Mouse (Mus musculus): Measurements from ENCODE around the gene Tubb2a.
"Not testable (repeated sequence)": the region's sequence is repeated elsewhere in the genome, so short reads cannot be mapped to it uniquely, and the experiment has no call there.

Tubb2a gene

DNA sequence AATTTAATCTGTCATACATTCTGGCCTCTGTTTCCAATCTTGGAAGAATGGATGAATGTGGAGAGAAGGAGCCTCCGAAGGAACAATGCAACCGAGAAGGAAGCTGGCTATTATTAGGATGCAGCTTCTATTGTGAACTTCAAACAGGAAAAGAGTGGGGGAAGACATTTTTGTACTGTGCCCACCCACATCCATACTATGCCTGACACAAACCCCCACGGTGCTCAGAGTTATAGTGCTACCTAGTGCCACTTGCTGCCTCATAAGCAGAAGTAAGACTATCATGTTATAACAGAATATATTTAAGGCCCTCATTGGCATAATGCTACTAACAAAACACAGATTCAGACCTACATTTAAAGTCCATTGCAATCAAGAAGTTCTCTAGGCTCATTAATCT is 11.6 kb upstream of the Tubb2a start:
- DNase-seq (ENCODE audit: low spot score): no peak

DNA sequence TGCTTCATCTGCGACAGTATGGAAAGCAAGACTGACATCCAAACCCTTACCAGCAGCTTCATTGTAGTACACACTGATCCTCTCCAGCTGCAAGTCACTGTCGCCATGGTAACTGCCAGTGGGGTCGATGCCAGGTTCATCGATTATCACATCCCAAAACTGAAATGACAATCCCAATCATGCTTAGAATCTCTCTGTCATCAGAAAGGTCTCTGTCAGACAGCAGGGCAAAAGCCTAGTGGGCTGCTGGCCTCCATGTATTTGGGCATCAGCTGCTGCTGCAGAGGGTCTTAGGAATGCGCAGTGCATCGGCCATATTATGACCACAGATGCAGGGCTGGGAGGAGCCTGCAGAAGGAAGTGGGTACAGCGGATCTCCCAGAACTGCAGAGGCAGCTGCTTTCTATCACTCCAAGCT is 11.1 kb upstream of the Tubb2a start:
- no peak for DNase-seq (ENCODE audit: low spot score)

DNA sequence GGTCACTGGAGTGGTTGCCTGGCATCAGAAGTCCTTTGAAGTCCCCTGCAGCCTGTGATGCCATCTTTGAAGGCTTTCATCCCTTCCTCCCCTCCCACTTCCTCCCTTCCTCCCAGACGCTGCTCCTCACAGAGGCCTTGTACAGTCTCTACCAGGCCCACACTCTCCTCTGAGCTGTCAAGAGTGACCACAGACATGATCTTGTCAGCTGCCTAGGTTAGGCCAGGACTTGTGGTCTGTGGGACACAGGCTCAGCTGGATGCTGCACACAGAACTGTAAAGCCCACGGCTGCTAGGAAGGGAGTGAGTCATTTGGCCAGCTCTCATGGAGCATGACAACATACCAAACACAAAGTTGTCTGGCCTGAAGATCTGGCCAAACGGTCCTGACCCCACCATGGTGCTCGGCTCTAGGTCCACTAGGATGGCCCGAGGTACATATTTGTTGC is 10.4 kb upstream of the Tubb2a start:
- DNase-seq (ENCODE audit: low spot score): not testable (repeated sequence)

DNA sequence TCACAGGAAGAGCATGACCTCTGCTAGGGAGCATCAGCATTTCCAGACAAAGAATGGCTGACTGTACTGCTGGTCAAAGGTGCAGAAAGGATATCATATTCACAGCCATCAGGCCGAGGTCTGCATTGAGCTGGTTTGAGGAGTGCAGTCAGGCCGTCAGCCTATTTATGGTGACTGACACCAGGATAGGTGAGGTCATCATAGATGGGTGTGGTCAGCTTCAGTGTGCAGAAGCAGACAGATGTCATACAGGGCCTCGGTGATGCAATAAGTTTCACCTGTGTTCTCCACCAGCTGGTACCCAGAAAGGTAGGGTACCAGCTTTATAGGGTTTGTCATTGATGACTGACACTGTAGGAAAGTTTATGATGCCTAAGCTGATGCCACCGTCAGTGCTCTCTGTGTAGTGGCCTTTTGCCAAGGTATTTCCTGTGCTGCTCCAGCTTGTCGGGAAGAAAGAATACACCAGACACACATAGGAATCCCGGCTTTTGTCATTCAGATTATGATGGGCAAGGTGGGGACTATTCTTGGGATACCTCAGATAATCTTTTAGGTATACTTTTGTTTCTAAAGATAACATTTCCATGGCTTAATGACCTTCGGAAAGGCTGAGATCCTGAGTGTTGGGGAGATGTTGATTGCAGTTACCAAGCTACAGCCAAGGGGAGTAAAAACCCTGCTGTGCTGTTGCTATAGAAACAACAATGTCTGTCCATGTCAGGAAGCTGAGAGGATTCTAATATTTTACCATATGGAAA is 9.4 kb upstream of the Tubb2a start:
- DNase-seq (ENCODE audit: low spot score): no peak

DNA sequence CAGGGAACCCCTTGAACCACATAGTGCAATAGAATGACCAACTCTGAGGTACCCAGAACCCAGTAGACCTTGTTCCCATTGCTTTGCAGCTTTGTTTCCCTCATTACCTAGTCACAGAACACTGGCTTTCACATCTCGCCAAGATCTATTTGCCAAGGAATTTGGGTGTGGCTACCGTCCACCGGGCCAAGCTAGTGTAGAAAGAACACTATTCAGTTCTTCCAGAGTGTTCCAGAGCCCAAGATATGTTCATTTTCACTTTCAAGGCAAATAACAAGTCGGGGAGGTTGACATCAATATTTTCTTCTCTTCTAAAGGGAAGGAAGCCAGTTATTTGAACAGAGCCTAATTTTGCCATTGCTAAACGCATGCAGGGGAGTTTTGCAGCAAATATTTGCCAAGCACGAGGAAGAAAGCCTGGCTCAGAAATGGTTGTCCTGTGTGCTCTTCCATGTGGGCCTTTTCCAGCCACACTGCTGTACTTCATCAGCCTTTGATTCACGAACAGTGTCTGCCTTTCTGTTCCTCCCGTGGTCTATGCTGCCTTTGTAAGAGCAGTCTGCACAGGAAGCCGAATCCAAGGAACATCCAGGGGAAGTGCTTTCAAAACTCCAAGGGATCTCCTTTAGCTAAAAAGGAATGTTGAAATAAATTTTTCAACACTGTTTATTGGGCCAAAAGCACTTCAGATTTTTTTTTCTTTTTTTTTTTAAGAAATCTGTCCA is 6.4 kb upstream of the Tubb2a start:
- no peak for DNase-seq (ENCODE audit: low spot score)

DNA sequence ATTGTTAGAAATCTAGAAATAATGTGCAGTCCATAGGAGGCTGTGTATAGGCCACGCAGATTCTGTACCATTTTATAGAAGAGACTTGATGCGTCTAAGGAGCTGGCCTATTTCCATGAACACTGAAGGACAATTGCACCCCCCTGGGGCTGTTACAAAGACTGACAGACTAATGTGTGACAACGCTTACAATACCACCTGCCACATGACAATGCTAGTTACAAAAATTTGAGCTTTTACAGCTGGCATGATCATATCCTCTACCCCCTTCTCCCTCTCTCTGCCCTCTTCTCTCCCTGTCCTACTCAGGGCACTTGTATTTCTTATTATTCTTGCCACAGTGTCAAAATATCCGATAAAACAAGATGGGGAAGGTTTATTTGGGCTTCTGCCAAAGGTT is 4.1 kb upstream of the Tubb2a start:
- no peak for DNase-seq (ENCODE audit: low spot score)

DNA sequence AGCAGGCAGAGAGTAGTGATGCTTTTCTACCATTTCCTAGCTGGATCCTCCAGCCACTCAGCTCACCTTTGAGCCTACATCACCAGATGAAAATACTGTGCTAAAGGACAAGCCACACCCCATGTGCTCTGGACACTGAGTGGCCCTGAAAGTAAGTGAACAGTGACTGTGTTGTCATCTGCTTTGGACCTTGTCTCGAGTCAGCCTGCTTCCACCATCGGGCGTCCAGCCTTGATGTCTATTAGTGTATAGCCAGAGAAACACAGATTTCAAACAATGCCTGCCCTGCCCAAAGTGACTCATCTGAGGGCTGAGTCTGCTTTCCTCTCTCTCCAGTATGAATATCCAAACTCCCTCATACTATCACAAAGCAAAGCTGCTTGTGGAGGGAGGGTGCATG is 2.0 kb upstream of the Tubb2a start:
- DNase-seq (ENCODE audit: low spot score): no peak

DNA sequence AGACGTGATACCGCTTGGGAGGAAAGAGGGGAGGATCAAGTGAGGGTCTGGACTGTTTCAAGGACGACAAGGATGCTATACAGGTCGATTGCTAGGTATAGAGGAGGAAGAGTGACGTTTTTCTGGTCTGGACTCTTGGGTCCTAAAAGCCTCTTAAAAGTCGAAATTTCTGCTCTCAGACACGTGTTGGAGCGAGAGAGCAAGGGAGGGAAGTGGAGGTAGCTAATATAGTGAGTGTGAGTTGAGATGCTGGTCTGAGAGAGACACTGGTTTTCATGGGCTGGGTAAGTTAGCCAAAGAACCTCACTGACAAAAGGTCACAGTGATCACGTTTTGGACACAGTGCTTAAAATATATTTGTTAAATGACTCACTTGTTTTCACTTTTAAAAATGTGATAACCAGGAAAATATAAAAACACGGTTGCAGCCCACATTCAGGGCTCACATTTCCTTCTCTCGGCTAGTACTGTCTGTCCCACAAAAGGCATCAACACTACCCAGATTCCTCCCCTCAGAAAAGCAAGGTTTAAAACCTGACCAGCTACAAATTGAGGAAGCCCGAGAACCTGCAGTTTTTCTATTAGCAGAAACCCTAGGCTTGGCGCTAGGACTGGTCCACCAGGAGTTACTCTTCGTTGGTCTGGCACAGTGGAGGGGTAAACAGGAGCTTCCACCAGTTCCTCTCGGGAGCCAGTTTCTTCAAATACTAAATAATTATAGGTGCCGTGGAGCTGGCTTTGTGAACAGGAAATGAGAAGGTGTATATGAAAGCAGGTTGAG is 883 bp upstream of the Tubb2a start:
- DNase-seq (ENCODE audit: low spot score): no peak

DNA sequence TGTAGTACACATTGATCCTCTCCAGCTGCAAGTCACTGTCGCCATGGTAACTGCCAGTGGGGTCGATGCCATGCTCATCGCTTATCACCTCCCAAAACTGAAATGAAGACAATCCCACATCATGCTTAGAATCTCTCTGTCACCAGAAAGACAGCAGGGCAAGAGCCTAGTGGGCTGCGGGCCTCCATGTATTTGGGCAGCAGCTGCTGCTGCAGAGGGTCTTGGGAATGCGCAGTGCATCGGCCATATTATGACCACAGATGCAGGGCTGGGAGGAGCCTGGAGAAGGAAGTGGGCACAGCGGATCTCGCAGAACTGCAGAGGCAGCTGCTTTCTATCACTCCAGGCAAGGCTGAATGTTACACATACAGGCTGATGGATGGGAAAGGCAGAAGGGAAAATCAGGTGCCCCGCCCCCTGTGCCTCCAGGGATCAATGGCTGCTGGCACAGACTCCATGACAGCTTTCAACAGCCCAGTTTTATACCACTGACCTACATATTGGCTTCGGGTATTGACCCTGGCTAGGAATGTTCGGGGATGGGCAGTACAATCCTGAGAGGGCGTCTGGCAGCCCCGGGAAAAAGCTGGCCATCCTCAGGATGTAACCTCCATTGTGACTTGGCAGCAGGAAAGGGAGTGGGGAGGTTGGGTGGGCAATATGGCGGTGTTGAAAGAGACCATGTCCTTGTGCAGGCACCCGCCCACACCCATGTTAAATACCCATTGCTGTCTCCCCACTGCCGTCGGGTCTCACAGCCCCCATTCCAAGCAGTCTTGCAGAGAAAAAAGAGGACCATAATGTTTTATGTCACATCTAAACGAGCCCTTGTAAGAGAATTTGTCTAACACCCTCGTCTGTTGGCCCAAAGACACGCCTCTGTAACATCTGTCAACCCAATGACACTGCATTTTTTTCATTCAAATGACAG is 981 bp downstream of the Tubb2a start:
- no peak for DNase-seq (ENCODE audit: low spot score)

DNA sequence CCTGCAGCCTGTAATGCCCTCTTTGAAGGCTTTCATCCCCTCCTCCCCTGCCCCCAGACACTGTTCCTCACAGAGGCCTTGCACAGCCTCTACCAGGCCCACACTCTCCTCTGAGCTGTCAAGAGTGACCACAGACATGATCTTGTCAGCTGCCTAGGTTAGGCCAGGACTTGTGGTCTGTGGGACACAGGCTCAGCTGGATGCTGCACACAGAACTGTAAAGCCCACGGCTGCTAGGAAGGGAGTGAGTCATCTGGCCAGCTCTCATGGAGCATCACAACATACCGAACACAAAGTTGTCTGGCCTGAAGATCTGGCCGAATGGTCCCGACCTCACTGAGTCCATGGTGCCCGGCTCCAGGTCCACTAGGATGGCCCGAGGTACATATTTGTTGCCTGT is 1.9 kb downstream of the Tubb2a start:
- not testable (repeated sequence) for DNase-seq (ENCODE audit: low spot score)

DNA sequence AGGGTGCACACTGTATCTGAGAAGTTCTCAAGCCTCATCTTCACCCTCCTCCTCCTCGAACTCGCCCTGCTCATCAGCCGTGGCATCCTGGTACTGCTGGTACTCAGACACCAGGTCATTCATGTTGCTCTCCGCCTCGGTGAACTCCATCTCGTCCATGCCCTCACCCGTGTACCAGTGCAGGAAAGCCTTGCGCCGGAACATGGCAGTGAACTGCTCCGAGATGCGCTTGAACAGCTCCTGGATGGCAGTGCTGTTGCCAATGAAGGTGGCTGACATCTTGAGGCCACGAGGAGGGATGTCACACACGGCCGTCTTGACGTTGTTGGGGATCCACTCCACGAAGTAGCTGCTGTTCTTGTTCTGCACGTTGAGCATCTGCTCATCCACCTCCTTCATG is 3.4 kb downstream of the Tubb2a start:
- DNase-seq (ENCODE audit: low spot score): not testable (repeated sequence)

DNA sequence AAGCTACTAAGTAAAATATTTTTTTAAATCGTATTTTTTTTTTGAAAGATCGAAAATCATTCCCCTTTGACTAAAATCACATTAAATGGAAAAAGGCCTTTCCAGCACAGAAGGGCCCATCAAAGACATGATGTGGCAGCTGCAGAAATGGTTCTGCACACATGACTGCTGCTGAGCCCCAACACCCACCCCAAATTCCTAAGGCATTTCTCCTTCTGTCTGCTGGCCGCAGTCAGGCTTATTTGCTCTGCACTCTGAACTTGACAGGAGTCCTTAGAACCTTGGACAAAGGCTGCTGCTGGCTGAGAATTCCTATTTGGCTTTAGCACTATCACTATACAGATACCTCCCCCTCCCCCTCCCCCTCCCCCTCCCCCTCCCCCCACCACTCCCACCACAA is 5.0 kb downstream of the Tubb2a start:
- no peak for DNase-seq (ENCODE audit: low spot score)

DNA sequence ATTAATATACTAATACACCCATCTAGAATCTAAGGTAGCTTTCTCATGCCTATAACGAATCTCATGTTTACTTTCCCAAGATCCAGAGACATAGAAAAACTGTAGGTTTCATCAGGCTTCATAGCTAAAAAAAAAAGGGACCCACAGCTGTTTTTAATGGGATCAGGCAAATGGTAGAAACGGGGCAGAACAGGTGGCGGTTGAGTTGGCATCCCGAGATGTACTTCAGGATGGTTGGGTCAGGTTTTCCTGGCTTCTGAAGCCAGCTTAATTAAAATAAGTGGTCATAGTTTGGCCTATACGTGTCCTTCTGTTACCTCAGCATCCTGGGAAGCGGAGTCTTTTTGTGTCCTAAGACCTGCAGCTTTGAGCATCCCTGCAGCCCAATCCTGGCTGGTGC is 6.0 kb downstream of the Tubb2a start:
- DNase-seq (ENCODE audit: low spot score): no peak

DNA sequence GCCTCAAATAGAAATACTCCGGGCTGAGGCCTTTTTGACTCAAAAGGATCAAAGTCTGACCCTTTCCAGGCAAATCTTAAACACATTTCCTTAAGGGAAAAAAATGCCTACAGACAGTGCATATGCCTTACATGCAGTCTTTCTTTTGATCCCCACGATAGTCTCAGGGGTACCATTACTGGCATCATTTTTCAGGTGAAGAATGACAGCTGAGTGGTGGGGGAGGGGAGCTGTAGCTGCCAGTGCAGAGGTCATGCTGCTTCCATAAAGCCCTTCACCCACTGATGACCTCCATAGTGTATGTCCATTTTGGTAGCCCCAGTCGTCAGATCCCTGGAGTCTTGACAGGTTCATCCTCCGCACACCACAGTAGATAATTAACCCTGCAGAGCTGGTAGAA is 7.5 kb downstream of the Tubb2a start:
- no peak for DNase-seq (ENCODE audit: low spot score)

DNA sequence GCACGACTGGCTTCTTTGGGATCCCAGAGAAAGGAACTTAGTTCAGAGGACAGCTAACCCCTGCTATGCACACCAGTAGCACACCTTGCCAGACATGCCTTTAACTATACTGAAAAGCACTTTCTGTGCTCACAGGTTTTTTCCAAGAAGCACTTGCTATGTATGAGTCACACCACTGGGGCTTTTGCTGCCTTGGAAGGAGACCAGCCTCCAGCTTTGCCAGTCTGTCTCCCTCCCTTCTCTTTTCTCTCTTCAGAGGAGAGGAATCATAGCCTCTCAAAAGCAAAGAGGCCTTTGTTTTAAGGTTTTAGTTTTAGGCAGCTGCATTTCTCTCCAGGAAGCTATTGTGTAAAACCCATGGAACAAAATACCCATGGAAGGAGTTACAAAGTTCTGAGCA is 11.5 kb downstream of the Tubb2a start:
- no peak for DNase-seq (ENCODE audit: low spot score)

DNA sequence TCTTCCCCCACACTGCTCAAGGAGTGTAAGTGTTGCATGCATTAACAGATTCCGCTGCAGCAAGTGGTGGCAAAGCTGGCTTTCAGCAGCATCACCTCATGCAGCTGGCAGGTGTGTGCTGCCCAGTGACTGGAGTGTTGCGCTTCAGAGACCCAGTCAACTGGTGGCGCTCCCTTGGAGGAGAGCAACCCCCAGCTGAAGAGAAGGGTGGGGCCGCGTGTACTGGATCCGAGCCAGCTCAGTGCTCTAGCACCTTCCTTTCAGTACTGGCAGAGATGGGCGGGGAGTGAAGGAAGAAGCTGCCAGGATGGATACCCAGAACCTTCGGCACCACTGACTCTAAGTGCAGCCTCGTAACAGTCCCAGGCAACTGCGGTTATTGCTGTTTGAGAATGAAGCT is 15.3 kb downstream of the Tubb2a start:
- DNase-seq (ENCODE audit: low spot score): no peak

DNA sequence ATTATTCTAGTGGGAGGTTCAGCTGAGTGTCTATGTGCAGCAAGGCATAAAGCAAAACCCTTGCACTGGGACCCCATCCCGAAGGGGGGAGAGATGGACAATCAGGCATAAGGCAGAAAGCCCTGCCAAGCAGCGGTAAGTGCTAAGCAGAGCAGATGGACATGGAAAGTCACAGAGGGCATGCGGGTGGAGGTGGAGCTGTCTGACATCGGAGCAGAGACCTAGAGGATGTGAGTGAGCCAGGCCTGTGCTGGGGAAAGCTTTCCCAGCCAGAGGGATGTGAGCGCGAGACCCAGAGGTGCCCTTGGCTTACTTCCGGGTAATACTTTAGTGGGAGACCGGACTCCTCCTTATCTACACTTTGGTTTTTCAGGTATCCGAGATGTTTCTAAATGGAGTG is 17.7 kb downstream of the Tubb2a start:
- DNase-seq (ENCODE audit: low spot score): no peak

DNA sequence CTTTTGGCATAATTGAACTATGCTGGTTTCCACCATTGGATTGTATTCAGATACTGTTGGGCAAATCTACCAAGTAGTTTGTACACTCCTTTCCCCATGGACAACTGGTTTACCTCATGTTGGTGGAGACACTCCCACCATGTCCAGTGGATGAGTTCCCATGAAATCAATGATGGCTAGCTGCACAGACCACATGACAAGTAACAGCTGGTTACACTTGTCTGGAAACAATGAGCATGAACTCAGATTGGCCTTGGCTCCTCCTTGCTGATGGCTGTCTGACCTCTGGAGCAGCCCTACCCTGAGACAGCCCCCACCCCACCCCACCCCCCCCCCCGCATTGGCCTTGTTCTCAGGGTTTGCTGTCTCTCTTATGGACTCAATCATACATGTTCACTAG is 20.6 kb downstream of the Tubb2a start:
- DNase-seq (ENCODE audit: low spot score): no peak

DNA sequence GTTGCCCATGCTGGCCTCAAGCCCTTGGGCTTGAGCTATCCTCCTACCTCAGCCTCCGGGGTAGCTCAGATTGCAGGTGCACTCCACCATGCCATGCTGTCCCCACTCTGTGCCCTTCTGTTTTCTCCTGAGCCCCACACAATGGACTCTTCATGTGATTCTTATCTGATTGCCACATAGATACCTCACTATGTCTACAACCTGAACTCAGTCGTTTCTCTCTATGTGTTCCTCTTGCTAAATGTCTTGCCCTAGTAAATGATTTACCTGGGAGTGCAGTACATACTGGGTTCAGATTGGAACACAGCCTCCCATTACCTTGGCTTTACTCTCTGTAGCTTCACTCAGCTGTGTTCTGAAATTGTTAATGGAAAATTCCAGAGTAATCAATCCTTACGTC is 22.8 kb downstream of the Tubb2a start:
- no peak for DNase-seq (ENCODE audit: low spot score)

DNA sequence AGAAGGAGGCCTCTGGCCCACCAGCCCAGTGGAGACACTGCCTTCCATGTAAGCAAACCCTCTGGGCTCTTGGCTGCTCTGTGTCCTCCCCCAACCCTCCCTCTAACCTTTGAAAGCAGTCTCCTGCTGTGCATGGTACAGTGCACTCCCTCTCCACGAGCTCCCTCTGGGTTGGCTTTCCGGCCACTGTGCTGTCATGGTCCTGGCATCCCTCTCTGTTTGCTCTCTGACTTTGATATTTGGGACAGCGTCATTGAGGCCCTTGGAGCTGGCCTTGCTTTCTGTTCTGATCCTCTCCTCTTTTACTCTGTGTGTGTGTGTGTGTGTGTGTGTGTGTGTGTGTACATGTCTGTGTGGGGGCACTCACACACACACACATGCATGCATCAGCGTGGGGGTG is 23.4 kb downstream of the Tubb2a start:
- DNase-seq (ENCODE audit: low spot score): no peak

DNA sequence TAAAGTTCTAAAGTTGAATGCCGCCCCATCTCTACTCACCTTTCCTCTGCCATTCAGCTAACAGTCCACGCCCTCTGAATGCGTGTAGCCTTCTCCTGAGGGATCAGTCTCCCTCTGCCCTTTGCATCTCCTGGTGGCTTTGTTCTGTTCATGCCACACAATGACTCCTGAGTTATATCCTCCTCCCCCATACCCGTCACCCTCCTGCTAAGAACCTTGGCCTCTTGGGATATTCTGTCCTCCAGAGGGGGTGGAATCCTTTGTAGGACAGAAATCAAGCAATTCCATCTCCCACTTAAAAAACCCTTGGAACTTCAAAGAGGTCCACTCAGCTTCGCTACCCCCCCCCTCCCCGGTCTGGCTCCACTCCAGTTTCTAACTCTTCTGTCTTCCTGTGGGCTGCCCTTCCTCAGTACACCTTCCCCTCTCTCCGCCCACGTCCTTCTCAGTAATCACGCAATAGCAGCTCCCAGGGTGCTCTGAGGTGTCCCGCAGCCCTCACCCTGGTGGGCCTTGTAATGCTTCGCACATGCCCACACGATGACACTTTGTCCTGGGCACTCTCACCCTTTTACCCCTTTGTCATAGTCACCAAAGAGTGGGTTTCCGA is 24.0 kb downstream of the Tubb2a start:
- no peak for DNase-seq (ENCODE audit: low spot score)
